Mouse (Mus musculus) heart, postnatal 10 days (tissue): Measurements from ENCODE around the gene Stag3. TPM values are rescaled to one million over a fixed set of nuclear protein-coding genes. Genes with fewer than 3 reads are reported as not detected.

Experiments used
- DNase-seq, 2 experiments: peaks; one replicate each; pipeline ENCODE4 v3.0.0; 2021
- intact Hi-C: fragments of 180-260 bp; cut with DNase I; formaldehyde crosslinking; loops from one replicate; pipeline ENCODE4 v1.15.1; 2025
- total RNA-seq, 2 experiments: library from RNA; stranded (reverse); gene quantifications; 2 replicates each; pipeline ENCODE4 v1.2.3; 2021

Stag3 gene
- total RNA-seq, 2 experiments from 2014 or later: 0.17 to 0.22 TPM

DNA sequence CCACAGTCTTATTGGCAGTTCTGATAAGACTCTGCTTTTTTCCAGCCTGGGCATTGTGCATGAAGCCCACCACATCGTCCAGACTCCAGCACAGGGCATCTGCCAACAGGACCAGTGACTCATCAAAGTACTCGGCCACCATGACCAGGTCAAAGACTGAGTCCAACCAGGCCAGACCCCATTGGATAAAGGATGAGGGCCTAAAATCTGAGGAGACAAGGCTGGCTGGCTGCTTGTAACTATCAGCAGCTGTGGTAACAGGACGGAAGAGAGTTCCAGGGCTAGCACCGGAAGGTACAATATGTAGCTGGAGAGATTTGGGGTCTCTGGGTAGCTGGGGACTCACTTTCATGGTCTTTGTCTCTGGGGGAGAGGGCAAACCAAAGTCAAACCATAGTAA lies 14.3 kb upstream of the Stag3 start:
- DNase-seq: no peak
- intact Hi-C loops: no loop called here

GRCm38 (mm10) chr5:138267114-138267513 lies 12.9 kb upstream of the Stag3 start:
- intact Hi-C loops: no loop called here
- no peak for DNase-seq

- intact Hi-C loops: no loop called here
- DNase-seq: no peak
These were observed 11.1 kb upstream of the Stag3 start for GRCm38 (mm10) chr5:138268980-138269379.

DNA sequence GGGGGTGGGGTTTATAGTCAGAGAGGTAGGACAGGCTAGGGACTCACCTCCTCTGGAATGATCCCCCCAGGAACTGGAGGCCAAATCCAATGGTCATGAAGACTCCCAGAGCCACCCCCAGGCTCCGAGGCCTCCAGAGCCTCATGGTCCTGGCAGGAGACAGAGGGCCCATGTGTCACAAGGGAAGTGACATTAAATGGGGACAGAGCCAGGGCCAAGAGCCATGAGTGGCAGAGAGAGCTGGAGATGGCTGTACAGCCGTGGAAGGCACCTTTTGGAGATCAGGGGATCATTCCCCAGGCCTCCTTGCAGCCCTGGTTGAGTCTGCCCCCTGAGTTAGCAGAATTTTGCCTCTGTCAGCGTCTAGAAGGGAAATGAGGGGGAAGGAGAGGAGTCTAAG lies 8.8 kb upstream of the Stag3 start:
- intact Hi-C loops: no loop called here
- DNase-seq: no peak

DNA sequence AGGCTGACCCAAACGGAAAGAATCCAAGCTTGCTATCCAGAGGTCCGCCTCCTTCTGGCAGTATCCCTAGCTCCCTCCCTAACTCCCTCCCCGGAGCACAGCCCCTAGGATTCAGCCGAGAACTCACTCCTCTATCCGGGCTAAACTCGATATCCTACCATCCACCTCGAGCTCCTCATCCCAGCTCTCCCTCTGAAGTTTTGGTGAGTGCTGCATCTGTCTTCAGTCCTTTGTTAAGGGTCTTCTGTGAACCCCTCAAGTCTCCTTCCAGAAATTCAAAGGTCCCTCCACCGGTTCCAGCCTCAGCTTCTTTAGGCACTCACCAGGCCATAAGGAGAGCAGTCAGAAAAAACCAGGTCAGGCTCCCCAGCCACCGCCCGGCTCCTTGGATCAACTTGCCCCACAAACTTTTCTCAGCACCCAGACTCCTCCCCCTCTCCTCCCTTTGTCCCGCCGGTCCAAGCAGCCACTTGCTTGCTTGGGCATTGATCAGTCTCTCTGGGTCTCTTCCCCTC lies 7.6 kb upstream of the Stag3 start, which contains the start of gene Gal3st4:
Gene Gal3st4, minus strand, starts transcription at position 432 of the 515 bp plus-strand sequence.
- peak; percentile 50 to 66 for DNase-seq
- intact Hi-C loops: no loop called here

DNA sequence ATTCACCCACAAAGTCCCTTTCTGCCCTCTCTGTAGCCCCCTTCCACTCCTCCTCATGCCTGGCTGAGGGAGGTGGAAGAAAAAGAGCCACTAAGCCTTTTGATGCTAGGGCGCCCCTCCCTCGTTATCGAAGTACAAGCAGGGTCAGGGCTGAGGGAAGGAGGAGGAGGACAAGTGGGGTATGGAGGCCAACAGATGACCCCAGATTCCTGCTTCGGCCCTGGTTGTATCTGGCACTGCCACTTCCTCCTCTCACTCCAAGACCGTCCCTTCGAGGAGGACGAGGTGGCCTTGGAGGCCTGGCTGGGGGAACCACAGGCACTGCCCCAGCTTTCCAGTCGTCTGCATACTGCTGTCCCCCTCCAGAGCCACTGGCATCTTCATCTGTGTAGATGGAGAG lies 5.9 kb upstream of the Stag3 start:
- intact Hi-C loops: no loop called here

GRCm38 (mm10) chr5:138275216-138276050 lies 4.6 kb upstream of the Stag3 start:
- no peak for DNase-seq
- intact Hi-C loops: loop anchor here (5.0 kb wide), 1 partner anchor 167 kb away; the partner anchor contains the start of gene Zfp157

More for the DNA sequence above, 5.9 kb upstream of the Stag3 start:
- DNase-seq: no peak

GRCm38 (mm10) chr5:138277994-138278393 lies 2.0 kb upstream of the Stag3 start:
- no peak for DNase-seq
- intact Hi-C loops: loop anchor here (5.0 kb wide), 1 partner anchor 164 kb away; the partner anchor contains the start of gene Zfp157

GRCm38 (mm10) chr5:138280425-138280768 lies 357 bp downstream of the Stag3 start:
- intact Hi-C loops: no loop called here
- DNase-seq: no peak

GRCm38 (mm10) chr5:138280829-138281228 lies 789 bp downstream of the Stag3 start:
- intact Hi-C loops: no loop called here
- DNase-seq: no peak

DNA sequence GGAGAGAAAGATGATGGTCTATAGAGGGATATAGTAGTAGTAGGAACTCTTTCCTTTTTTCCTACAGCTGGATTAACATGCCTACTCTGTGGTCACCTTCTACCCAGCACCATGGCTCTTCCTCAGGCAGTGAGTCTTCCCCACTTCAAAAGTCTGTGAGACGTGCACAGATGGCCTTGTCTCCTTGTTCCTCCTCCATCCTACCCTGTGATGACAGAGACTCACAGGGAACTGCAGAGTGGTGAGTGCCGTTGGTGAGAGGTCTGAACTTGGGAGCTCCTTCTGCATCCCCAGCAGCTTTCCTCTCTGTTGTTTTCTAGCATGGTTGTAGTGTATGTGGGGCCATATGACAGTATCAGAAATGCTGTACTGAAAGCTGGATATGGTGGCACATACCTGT lies 1.8 kb downstream of the Stag3 start:
- no peak for DNase-seq
- intact Hi-C loops: no loop called here

DNA sequence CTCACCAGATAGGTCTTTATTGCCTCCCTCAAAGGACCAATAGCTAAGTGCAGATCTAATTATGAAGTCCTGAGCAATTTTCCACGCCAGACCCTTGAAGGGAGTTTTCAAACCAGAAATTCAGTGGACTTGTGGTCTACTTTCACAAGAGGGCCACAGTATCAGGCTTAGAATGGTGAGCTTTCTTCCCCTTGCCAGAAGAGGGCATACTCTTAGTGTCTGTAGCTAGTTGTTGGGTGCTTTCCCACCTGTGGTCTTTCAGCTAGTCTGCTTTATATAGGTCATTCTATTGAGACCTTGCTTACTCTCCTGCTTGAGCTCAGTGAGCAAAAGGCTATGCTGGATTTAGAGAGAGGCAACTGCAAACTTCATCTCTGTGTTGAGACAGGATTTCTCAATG lies 3.5 kb downstream of the Stag3 start:
- DNase-seq: no peak
- intact Hi-C loops: no loop called here

DNA sequence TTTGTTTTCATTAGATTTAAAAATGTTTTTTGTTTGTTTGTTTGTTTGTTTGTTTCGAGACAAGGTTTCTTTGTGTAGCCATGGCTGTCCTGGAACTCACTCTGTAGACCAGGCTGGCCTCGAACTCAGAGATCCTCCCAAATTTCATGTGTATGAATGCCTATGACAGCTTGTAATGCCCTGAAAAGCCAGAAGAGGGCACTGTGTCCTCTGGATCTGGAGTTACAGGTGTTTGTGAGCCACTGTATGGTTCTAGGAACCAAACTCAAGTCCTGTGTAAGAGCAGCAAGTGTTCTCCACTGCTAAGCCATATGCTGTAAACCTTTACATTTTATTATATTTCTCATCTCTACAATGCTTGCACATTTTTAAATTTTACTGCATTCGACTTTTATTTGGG lies 7.8 kb downstream of the Stag3 start:
- intact Hi-C loops: no loop called here
- DNase-seq: no peak

GRCm38 (mm10) chr5:138291638-138292037 lies 11.6 kb downstream of the Stag3 start:
- DNase-seq: no peak

GRCm38 (mm10) chr5:138294158-138294557 lies 14.1 kb downstream of the Stag3 start:
- intact Hi-C loops: no loop called here
- DNase-seq: no peak

More at GRCm38 (mm10) chr5:138291638-138292037, 11.6 kb downstream of the Stag3 start:
- intact Hi-C loops: no loop called here

- DNase-seq: no peak
- intact Hi-C loops: no loop called here
These were observed 19.6 kb downstream of the Stag3 start for GRCm38 (mm10) chr5:138299613-138300012.

- DNase-seq: no peak
- intact Hi-C loops: no loop called here
These were observed 32.8 kb downstream of the Stag3 start for GRCm38 (mm10) chr5:138312795-138313194.

DNA sequence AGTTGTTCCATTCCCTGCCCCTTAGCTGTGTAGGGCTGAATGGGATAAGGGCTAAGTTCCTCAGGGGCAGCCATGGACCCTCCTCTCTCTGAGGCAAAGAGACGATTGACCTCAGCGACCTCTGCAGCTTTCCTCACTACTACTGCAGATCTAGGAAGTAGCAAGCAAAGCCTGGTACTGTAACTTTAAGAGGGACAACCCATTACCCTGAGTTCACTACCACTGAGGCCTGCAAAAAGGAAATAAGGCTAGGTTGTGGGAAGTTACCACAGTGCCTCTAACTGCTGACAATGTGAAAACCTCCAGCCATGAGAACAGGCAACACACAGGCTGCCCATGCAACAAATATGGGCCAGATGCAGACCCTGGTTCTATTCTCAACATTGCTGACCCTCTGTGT lies 61.6 kb downstream of the Stag3 start, which contains the start of gene Pvrig:
Gene Pvrig, plus strand, starts transcription at position 301 of the 400 bp plus-strand sequence.
- DNase-seq: no peak
- intact Hi-C loops: no loop called here

DNA sequence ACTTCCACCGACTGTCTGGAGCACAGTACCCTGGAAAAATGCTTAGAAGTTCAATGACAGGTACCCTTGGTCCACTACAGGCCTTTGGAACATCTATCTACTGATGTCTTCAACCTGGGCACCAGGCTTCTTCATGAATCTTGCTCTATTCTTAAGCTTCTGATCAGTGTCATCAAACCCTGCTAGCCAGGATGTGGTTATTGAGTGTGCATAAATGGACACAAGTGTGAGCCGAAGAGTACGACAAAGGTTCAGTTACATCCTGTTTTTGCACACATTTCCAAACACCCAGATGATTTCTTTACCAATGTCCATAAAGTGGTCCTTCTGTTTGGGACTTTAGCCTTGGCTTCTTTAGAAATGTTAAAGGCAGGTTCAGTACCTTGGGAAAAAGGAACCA lies 63.2 kb downstream of the Stag3 start:
- intact Hi-C loops: no loop called here
- no peak for DNase-seq
